Mouse (Mus musculus) thymus, postnatal 0 days (tissue): Measurements from ENCODE around the gene Smoc1. TPM values are rescaled to one million over a fixed set of nuclear protein-coding genes. Genes with fewer than 3 reads are reported as not detected.
A peak's percentile ranks its signal among the peaks of the same experiment; 100 is the strongest.

Experiments used
- DNase-seq: peaks from one replicate; pipeline ENCODE4 v3.0.0-alpha.2; 2015; ENCODE audit warnings: low spot score
- polyA plus RNA-seq: library from polyadenylated mRNA; unstranded; fragments of >200 nt; fragmentation: Nextera tagmentation; extraction: Ambion mirVana; gene quantifications from 2 replicates; pipeline ENCODE4 v1.2.1, GENCODE M21; 2015

Gene Smoc1
- polyA plus RNA-seq, 1 experiment from 2014 or later = 5.2 TPM

GRCm38 (mm10) chr12:81126842-81127241 is 100.2 kb downstream of the Smoc1 start:
- DNase-seq = no peak

- no peak for DNase-seq
Observed at GRCm38 (mm10) chr12:81128693-81129092, 102.1 kb downstream of the Smoc1 start.

GRCm38 (mm10) chr12:81130692-81131091 is 104.1 kb downstream of the Smoc1 start:
- DNase-seq = no peak

- no peak for DNase-seq
Observed at GRCm38 (mm10) chr12:81131114-81131513, 104.5 kb downstream of the Smoc1 start.

GRCm38 (mm10) chr12:81133055-81133665 is 106.6 kb downstream of the Smoc1 start:
- DNase-seq = no peak

GRCm38 (mm10) chr12:81138217-81138616 is 111.6 kb downstream of the Smoc1 start:
- no peak for DNase-seq

GRCm38 (mm10) chr12:81139463-81139862 is 112.9 kb downstream of the Smoc1 start:
- DNase-seq = no peak

GRCm38 (mm10) chr12:81140594-81141328 is 114.2 kb downstream of the Smoc1 start:
- DNase-seq = peak; percentile 2

GRCm38 (mm10) chr12:81141329-81141711 is 114.7 kb downstream of the Smoc1 start:
- DNase-seq = no peak

- no peak for DNase-seq
Observed at GRCm38 (mm10) chr12:81142231-81142630, 115.6 kb downstream of the Smoc1 start.

- DNase-seq = no peak
Observed at GRCm38 (mm10) chr12:81144201-81144600, 117.6 kb downstream of the Smoc1 start.

- DNase-seq = no peak
Observed at GRCm38 (mm10) chr12:81146417-81147180, 120.0 kb downstream of the Smoc1 start.

GRCm38 (mm10) chr12:81147956-81148355 is 121.3 kb downstream of the Smoc1 start:
- no peak for DNase-seq

- DNase-seq = no peak
Observed at GRCm38 (mm10) chr12:81150917-81151316, 124.3 kb downstream of the Smoc1 start.

GRCm38 (mm10) chr12:81152082-81152481 is 125.5 kb downstream of the Smoc1 start:
- DNase-seq = no peak

GRCm38 (mm10) chr12:81155675-81156074 is 129.1 kb downstream of the Smoc1 start:
- DNase-seq = no peak

- no peak for DNase-seq
Observed at GRCm38 (mm10) chr12:81156841-81157240, 130.2 kb downstream of the Smoc1 start.

- DNase-seq = no peak
Observed at GRCm38 (mm10) chr12:81159947-81160346, 133.3 kb downstream of the Smoc1 start.

GRCm38 (mm10) chr12:81160425-81160824 is 133.8 kb downstream of the Smoc1 start:
- DNase-seq = no peak

GRCm38 (mm10) chr12:81160831-81161230 is 134.2 kb downstream of the Smoc1 start:
- DNase-seq = peak; percentile 9

- no peak for DNase-seq
Observed at GRCm38 (mm10) chr12:81161282-81161681, 134.7 kb downstream of the Smoc1 start.

GRCm38 (mm10) chr12:81163131-81163530 is 136.5 kb downstream of the Smoc1 start:
- DNase-seq = no peak
